Mouse (Mus musculus) spleen, adult 2 months (tissue): ENCODE measurements around the gene Aarsd1. TPM values are rescaled to one million over a fixed set of nuclear protein-coding genes. Genes with fewer than 3 reads are reported as not detected.
"Not testable (repeated sequence)": the region's sequence is repeated elsewhere in the genome, so short reads cannot be mapped to it uniquely, and the experiment has no call there.

ENCODE experiments used
- DNase-seq, 2 experiments: peaks; one replicate each; pipeline versions ENCODE4 v3.0.0 to v3.0.0-alpha.2; 2012 to 2021; ENCODE audit warnings: low spot score in 2 of 2, low read depth in 1 of 2
- H3K27ac ChIP-seq: fragments of 200-500 bp; 2 replicates; pipeline ENCODE4 v1.5.1; 2012; ENCODE audit warnings: low read length, inconsistent platforms; ENCODE audit not compliant: insufficient read depth
- H3K27me3 ChIP-seq: fragments of 200-500 bp; 2 replicates; pipeline ENCODE4 v1.6.1; 2012; ENCODE audit warnings: mild to moderate bottlenecking, moderate library complexity, low read length, inconsistent platforms; ENCODE audit not compliant: control insufficient read depth, insufficient read depth
- H3K36me3 ChIP-seq: fragments of 200-500 bp; 2 replicates; pipeline ENCODE4 v1.6.1; 2012; ENCODE audit warnings: mild to moderate bottlenecking, low read length, inconsistent platforms; ENCODE audit not compliant: control insufficient read depth, insufficient read depth
- H3K4me1 ChIP-seq: fragments of 200-500 bp; 2 replicates; pipeline ENCODE4 v1.6.1; 2011; ENCODE audit warnings: inconsistent platforms; ENCODE audit not compliant: control insufficient read depth, insufficient read depth, insufficient read length
- H3K4me3 ChIP-seq: fragments of 200-500 bp; 2 replicates; pipeline ENCODE4 v1.5.1; 2011; ENCODE audit warnings: mild to moderate bottlenecking, inconsistent platforms; ENCODE audit not compliant: insufficient read depth, insufficient read length; ENCODE audit errors: extremely low read depth
- CTCF ChIP-seq: fragments of 200-500 bp; IDR thresholded peaks from 2 replicates; pipeline ENCODE4 v1.5.1; 2011; ENCODE audit warnings: mild to moderate bottlenecking, inconsistent platforms; ENCODE audit not compliant: insufficient read depth, insufficient read length, insufficient replicate concordance; ENCODE audit errors: extremely low read depth
- POLR2A ChIP-seq: fragments of 200-500 bp; IDR thresholded peaks from 2 replicates; pipeline ENCODE4 v1.6.1; 2011; ENCODE audit warnings: low read depth, low read length, inconsistent platforms
- WGBS: fragments of 180-500 bp; shearing (Covaris S2); methylation state at CpG from one replicate; pipeline ENCODE4 v1.1.7; 2018; 5-methylcytosine and 5-hydroxymethylcytosine counted together
- polyA plus RNA-seq: library from polyadenylated mRNA; depleted of rRNA; stranded (reverse); fragments of >200 nt; gene quantifications from 2 replicates; pipeline ENCODE4 v1.2.3, GENCODE M21; 2012

The Aarsd1 gene
- polyA plus RNA-seq, 1 experiment = 17.3 TPM

DNA sequence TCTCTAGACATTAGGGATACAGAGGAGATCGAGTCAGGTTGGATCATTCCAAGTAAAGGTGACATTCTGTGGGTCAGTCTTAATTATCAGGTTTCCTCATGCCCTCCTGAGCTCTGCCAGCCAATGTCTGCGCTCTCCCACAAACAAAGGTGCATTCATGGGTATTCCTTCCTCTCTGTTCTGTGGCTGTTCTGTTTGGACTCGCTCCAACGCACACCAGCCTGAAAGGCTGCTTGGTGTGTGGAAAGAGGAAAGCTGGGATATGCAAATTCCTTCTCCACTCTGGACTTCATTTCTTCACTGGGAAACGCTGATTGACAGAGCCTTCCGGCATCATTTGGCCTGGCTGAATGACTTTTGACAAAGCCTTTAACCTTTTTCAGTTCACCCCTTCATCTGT is 37.3 kb upstream of the Aarsd1 start:
- peaks cover 2% of the 10 kb centered on the region; the same call in 1 of the 2 replicates for H3K4me1 ChIP-seq
- H3K27ac ChIP-seq = no peak overlapping the region
- 93% methylated on average over 6 of the region's 6 CpGs for WGBS
- DNase-seq = no peak
- TF ChIP-seq POLR2A = no peak
- TF ChIP-seq CTCF = no peak
- H3K4me3 ChIP-seq = no peak overlapping the region
- peaks cover 29% of the 10 kb centered on the region for H3K36me3 ChIP-seq
- H3K27me3 ChIP-seq = no peaks in the 10 kb centered on the region

DNA sequence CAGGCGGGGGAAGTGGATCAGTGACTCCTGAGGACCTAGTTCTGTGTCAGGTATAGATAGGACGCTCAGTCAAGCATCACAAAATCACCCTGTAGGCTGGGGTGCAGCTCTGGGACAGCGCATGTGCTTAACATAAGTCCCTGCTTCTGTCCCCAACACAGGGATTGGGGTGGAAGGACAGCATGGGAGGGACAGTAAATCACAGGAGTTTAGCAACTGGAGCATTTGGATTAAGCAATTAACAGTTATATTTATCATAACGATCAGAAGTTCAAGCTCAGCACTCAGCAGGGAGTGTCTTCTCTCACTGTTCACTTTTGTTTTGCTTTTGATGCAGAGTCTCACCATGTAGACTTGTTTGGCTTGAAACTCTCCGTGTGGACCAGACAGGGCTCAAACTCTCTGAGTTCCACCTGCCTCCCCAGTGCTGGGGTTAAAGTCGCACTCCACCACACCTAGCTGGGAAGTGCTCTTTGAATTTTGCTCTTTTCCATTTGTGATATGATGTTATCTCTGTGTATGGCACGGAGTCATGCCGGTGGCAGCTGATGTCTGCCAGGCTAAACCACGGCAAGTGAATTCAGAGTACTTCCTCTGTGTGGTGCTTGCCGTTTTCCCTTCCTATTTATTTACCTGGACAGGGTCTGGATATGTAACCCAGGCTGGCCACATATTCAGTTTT is 34.8 kb upstream of the Aarsd1 start:
- no peak for TF ChIP-seq POLR2A
- no peak for TF ChIP-seq CTCF
- whole genome bisulfite sequencing = 57% methylated on average over 10 of the region's 10 CpGs
- H3K4me3 ChIP-seq = no peak overlapping the region

DNA sequence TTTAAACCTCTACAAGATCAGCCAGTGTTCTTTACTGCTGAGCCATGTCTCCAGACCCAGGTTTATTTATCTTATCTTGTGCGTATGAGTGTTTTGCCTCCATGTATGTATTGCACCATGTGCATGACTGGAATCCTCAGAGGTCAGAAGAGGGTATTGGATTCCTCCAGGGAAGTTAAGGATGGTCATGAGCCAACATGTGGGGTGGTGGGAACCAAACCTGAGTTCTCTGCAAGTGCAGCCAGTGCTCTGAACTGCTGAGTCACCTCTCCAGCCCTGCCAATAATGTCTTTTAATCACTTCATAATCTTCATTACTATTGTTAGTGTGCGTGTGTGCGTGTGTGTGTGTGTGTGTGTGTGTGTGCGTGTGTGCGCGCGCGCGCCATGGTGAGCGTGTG is 34.1 kb upstream of the Aarsd1 start:
- WGBS = 90% methylated on average over 10 of the region's 10 CpGs
- no peak overlapping the region for H3K27ac ChIP-seq

More for the DNA sequence above, 34.8 kb upstream of the Aarsd1 start:
- peaks cover 8% of the 10 kb centered on the region for H3K36me3 ChIP-seq
- peaks cover 2% of the 10 kb centered on the region; the same call in 1 of the 2 replicates for H3K4me1 ChIP-seq
- no peak for DNase-seq
- no peak overlapping the region for H3K27ac ChIP-seq
- no peaks in the 10 kb centered on the region for H3K27me3 ChIP-seq

DNA sequence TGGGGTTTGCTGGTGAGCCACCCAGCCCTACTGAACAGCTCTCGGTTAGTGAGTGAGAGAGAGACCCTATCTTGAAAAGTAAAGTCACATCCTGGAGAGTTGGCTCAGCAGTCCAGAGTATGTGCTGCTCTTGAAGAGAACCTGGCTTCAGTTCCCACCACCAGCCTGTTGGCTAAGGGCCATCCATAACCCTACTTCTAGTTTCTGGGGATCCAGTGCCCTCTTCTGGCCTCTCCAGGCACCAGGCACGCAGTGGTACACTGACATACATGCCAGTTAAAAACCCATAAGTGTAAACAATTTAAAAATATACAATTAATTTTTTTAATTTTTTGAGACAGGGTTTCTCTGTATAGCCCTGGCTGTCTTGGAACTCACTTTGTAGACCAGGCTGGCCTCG is 33.0 kb upstream of the Aarsd1 start:
- TF ChIP-seq POLR2A (no peak), CTCF (peak; percentile 14; the same call in 1 of the 2 replicates)
- no peak for DNase-seq
- Histone ChIP-seq H3K4me1 (peaks cover 2% of the 10 kb centered on the region; the same call in 1 of the 2 replicates), H3K27me3 (no peaks in the 10 kb centered on the region), H3K36me3 (0 out of 2 replicates have a peak, but pooled peaks cover under 1% of the 10 kb centered on the region), H3K27ac (no peak overlapping the region), H3K4me3 (no peak overlapping the region)
- 85% methylated on average over 3 of the region's 3 CpGs for WGBS

More for the DNA sequence above, 34.1 kb upstream of the Aarsd1 start:
- H3K27me3 ChIP-seq = no peaks in the 10 kb centered on the region
- no peak overlapping the region for H3K4me3 ChIP-seq
- peaks cover 2% of the 10 kb centered on the region; the same call in 1 of the 2 replicates for H3K36me3 ChIP-seq
- peaks cover 2% of the 10 kb centered on the region; the same call in 1 of the 2 replicates for H3K4me1 ChIP-seq
- DNase-seq = no peak
- TF ChIP-seq POLR2A (no peak), CTCF (no peak)

DNA sequence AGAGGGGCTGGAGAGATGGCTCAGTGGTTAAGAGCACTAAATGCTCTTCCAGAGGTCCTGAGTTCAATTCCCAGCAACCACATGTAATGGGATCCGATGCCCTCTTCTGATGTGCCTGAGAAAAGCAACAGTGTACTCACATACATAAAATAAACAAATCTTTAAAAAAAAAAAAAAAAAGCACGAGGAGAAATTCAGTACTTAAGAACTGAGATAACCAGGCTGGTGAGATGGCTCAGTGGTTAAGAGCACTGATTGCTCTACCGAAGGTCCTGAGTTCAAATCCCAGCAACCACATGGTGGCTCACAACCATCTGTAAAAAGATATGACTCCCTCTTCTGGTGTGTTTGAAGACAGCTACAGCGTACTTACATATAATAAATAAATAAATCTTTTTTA is 32.2 kb upstream of the Aarsd1 start:
- not testable (repeated sequence) for H3K27me3 ChIP-seq, H3K27ac ChIP-seq, H3K4me3 ChIP-seq, H3K4me1 ChIP-seq, DNase-seq, H3K36me3 ChIP-seq
- 76% methylated on average over 4 of the region's 4 CpGs for WGBS

DNA sequence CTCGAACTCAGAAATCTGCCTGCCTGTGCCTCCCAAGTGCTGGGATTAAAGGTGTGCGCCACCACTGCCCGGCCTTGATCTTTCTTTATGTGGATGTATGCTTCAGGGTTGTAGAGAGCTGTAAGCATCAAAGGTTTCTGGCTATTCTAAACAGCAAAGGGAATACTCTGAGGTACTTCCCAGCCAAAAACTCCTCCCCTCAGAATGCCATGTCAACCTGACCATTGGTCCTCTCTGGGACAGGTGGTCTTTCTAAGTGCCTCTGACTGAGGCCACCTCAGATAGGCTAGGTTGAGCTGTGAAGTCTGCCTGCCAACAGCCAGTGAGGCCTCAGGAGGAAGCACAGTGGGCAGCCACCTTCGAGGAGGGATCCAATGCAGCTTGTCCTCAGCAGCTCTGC is 31.5 kb upstream of the Aarsd1 start:
- Histone ChIP-seq H3K4me3 (peak overlapping the region; percentile 83), H3K36me3 (peaks cover 10% of the 10 kb centered on the region), H3K27ac (peak overlapping the region; percentile 92), H3K4me1 (peaks cover 2% of the 10 kb centered on the region; the same call in 1 of the 2 replicates), H3K27me3 (no peaks in the 10 kb centered on the region)
- no peak for DNase-seq
- 11% methylated on average over 4 of the region's 4 CpGs for WGBS
- no peak for TF ChIP-seq CTCF
- no peak for TF ChIP-seq POLR2A

DNA sequence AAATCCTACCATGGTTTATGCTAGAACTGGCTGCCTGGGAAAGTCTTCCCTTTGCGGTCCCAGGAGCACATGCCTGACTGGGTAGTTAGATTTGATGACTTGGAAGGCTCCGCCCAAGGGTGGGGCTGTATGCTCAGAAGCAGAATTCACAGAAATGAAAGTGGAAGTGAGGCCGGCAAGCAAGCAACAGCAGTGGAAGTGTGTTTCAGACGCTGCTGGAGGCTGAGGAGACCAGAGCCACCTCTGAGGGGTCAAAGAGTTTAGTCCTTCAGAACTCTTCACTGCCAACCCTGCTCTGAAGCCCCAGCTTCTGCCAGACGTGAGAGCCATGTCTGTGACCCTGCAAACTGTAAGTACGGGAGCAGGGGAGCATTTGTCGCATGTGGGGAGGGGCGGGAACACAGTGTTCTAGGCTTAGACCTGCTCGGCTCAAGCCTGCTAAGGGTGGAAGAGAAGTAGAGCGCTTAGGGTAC is 30.9 kb upstream of the Aarsd1 start, which contains the start of gene Ifi35:
Ifi35 (plus strand) TSS at position 134 of the 473 bp plus-strand sequence.
- 1% methylated on average over 10 of the region's 10 CpGs for WGBS
- Histone ChIP-seq H3K36me3 (peaks cover 14% of the 10 kb centered on the region), H3K27ac (peak within 1 kb of the TSS; percentile 92), H3K4me3 (peak within 1 kb of the TSS; percentile 83), H3K4me1 (peaks cover 6% of the 10 kb centered on the region; the same call in 1 of the 2 replicates), H3K27me3 (no peaks in the 10 kb centered on the region)
- no peak for TF ChIP-seq CTCF
- TF ChIP-seq POLR2A = peak; percentile 88; the same call in 1 of the 2 replicates
- DNase-seq = peak; percentile 70 to 75
